In genomic region chr2:173453569-173454405, GRCm38 (mm10) we compare ENCODE assay signal across 8 mouse cellular contexts.
DNase-seq lines count a peak whose midpoint lies in the region; ATAC-seq lines count a peak whose summit lies in the region.

No protein-coding gene starts in this region.

- no peaks in the 10 kb centered on the region for H3K27me3 ChIP-seq in limb, embryonic 15.5 days

- no peak overlapping the region for H3K4me3 ChIP-seq in limb, embryonic 15.5 days

- WGBS in limb, embryonic 15.5 days: 69% methylated on average over 14 of the region's 14 CpGs

- ATAC-seq in limb, embryonic 15.5 days (ENCODE audit: insufficient number of reproducible peaks, low FRiP score, low TSS enrichment, low read depth): 0 out of 2 replicates have a peak, but pooled peaks have one; percentile 18
- no peak for ATAC-seq in cerebellum, adult (ENCODE audit: insufficient number of reproducible peaks, low FRiP score, low TSS enrichment)

- H3K4me1 ChIP-seq in limb, embryonic 15.5 days: peaks cover 18% of the 10 kb centered on the region

- H3K27ac ChIP-seq in limb, embryonic 15.5 days: no peak overlapping the region

- no peak overlapping the region for H3K9ac ChIP-seq in limb, embryonic 15.5 days

- no peaks in the 10 kb centered on the region for H3K9me3 ChIP-seq in limb, embryonic 15.5 days

- no peak overlapping the region for H3K4me2 ChIP-seq in limb, embryonic 15.5 days

- intact Hi-C loops in heart, postnatal 14 days (cut with DNase I): loop anchor here (1.0 to 5.0 kb wide), 2 partner anchors 89 to 224 kb away; no protein-coding TSS in a partner anchor

- no peaks in the 10 kb centered on the region for H3K36me3 ChIP-seq in limb, embryonic 15.5 days

- peak; percentile 53 to 61 for DNase-seq in heart, postnatal 14 days
- DNase-seq in heart, adult 18-20 months: no peak
- peak; percentile 74 for DNase-seq in CD4-positive helper T cell, adult 2 months (ENCODE audit: low read depth, low spot score)
- DNase-seq in brain, adult 2 months (ENCODE audit: low read depth, low spot score): peak; percentile 50
- DNase-seq in hindlimb bud, embryonic 11.5 days (ENCODE audit: extremely low spot score, low read depth, low spot score): peak; percentile 16
- DNase-seq in right cerebral cortex, postnatal 4 days: peak; percentile 27

Comparison
In these comparisons a context has a peak if more than half of its experiments do, and no peak if none do; other contexts are left out.
1. DNase-seq: peak in heart, postnatal 14 days (2 of 2), CD4-positive helper T cell, adult 2 months (single experiment), brain, adult 2 months (single experiment), hindlimb bud, embryonic 11.5 days (single experiment) and right cerebral cortex, postnatal 4 days (single experiment); none in heart, adult 18-20 months (0 of 2).